Mouse (Mus musculus): ENCODE data around the gene Tbcel.

DNA sequence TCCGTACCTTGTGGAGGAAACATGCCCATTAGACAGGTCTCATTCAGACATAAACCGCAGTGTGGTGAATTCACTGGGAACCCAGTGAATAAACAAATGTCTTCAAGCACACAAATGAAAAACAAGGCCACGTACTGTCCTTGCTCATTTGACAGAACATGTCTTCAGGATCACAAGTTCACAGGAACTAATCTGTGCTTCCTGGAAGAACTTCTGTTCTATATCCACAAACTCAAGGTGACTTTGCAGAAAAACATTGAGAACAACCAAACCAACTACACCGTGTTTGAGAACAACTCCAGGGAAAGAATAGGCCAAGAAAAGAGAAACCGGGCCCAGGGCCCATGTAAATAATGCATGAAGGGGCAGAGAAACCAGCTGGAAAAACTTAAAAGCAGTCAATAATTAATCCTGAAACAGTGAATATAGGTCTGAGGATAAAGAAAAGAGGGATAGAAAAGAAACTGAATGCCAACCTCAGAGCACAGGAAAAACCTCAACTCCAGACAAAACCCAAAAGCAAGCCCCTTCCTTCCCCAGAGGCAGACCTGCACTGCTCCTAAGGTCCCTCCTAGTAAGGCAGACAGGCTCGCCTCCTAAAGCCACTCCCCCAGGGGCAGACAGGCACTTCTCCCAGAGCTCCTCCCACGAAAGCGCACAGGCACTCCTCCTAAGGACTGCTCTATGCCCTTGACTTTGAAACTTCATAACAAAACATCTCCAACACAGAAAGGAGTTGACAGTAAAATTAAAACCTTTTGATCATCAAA is 44.2 kb downstream of the Tbcel start:
- TF ChIP-seq CTCF (IDR thresholded peaks at IDR 0.05; ENCODE audit: control insufficient read depth, insufficient read depth, low read length) (no peak), POLR2A (IDR thresholded peaks at IDR 0.05; ENCODE audit: borderline replicate concordance, control insufficient read depth, low read depth, low read length) (no peak)
